Comparison of ENCODE assay signal across 10 mouse cellular contexts in genomic region chr11:118269827-118270226, GRCm38 (mm10). TPM values are rescaled to one million over a fixed set of nuclear protein-coding genes. Genes with fewer than 3 reads are reported as not detected.
DNase-seq lines count a peak whose midpoint lies in the region; ATAC-seq lines count a peak whose summit lies in the region.
"Had no signal": no experiment of that assay in that cellular context is flagged by ENCODE, and none has a peak within 500 bp of the region (broad histone marks: within the 10 kb centered on the region; RNA-seq: fewer than 3 reads in every experiment).

No protein-coding gene starts in this region.

- H3K4me3 ChIP-seq in intestine, embryonic 14.5 days (ENCODE audit: low read depth, low read length): no peak overlapping the region
- no peak overlapping the region for H3K4me3 ChIP-seq in intestine, embryonic 15.5 days (replicated peaks)
- no peak overlapping the region for H3K4me3 ChIP-seq in forebrain, embryonic 12.5 days (replicated peaks)
- H3K4me3 ChIP-seq: midbrain, embryonic 12.5 days had no signal

- no peak for ATAC-seq in intestine, embryonic 14.5 days (replicated peaks; ENCODE audit: low FRiP score, low TSS enrichment, low read depth)
- no peak for ATAC-seq in intestine, embryonic 15.5 days
- no peak for ATAC-seq in forebrain, embryonic 12.5 days (ENCODE audit: low FRiP score)

- 92% methylated on average over 3 of the region's 3 CpGs for WGBS in intestine, embryonic 14.5 days
- WGBS in intestine, embryonic 15.5 days: 89% methylated on average over 3 of the region's 3 CpGs
- 92% methylated on average over 3 of the region's 3 CpGs for WGBS in forebrain, embryonic 12.5 days

- DNase-seq in intestine, embryonic 14.5 days (ENCODE audit: low spot score): peak; percentile 58
- DNase-seq in thymus, postnatal 10 days (ENCODE audit: low spot score in 2 of 2): peak; percentile 48 to 54
- DNase-seq in thymus, adult 18-20 months: no peak
- DNase-seq in embryo, embryonic 11 days: peak; percentile 25
- DNase-seq in neural tube, embryonic 10.5 days (ENCODE audit: extremely low spot score, low spot score): no peak
- DNase-seq in MN1 (ENCODE audit: low spot score): no peak

- no peak overlapping the region for H3K4me2 ChIP-seq in intestine, embryonic 14.5 days (ENCODE audit: low read length)
- H3K4me2 ChIP-seq in intestine, embryonic 15.5 days (replicated peaks): no peak overlapping the region
- no peak overlapping the region for H3K4me2 ChIP-seq in forebrain, embryonic 12.5 days
- H3K4me2 ChIP-seq: heart, embryonic 11.5 days; midbrain, embryonic 12.5 days had no signal

- peaks cover 98% of the 10 kb centered on the region for H3K36me3 ChIP-seq in intestine, embryonic 14.5 days (ENCODE audit: control insufficient read depth, insufficient read depth, low read length)
- H3K36me3 ChIP-seq in intestine, embryonic 15.5 days: peaks cover 67% of the 10 kb centered on the region
- H3K36me3 ChIP-seq in forebrain, embryonic 12.5 days (replicated peaks): peaks cover 95% of the 10 kb centered on the region

- no peaks in the 10 kb centered on the region for H3K4me1 ChIP-seq in intestine, embryonic 14.5 days (replicated peaks; ENCODE audit: control insufficient read depth, insufficient read depth, low read length)
- no peaks in the 10 kb centered on the region for H3K4me1 ChIP-seq in intestine, embryonic 15.5 days (replicated peaks)
- H3K4me1 ChIP-seq in forebrain, embryonic 12.5 days: no peaks in the 10 kb centered on the region
- H3K4me1 ChIP-seq: midbrain, embryonic 12.5 days had no signal

- no peaks in the 10 kb centered on the region for H3K27me3 ChIP-seq in intestine, embryonic 14.5 days (replicated peaks; ENCODE audit: control insufficient read depth, insufficient read depth, low read length)
- no peaks in the 10 kb centered on the region for H3K27me3 ChIP-seq in intestine, embryonic 15.5 days (replicated peaks)
- H3K27me3 ChIP-seq in forebrain, embryonic 12.5 days: no peaks in the 10 kb centered on the region
- H3K27me3 ChIP-seq: midbrain, embryonic 12.5 days had no signal

- no peak overlapping the region for H3K27ac ChIP-seq in intestine, embryonic 14.5 days (ENCODE audit: low read depth)
- no peak overlapping the region for H3K27ac ChIP-seq in intestine, embryonic 15.5 days
- no peak overlapping the region for H3K27ac ChIP-seq in forebrain, embryonic 12.5 days
- H3K27ac ChIP-seq: midbrain, embryonic 12.5 days had no signal

- no peak overlapping the region for H3K9ac ChIP-seq in intestine, embryonic 14.5 days (ENCODE audit: low read length)
- H3K9ac ChIP-seq in intestine, embryonic 15.5 days: no peak overlapping the region
- H3K9ac ChIP-seq in forebrain, embryonic 12.5 days: no peak overlapping the region
- H3K9ac ChIP-seq: midbrain, embryonic 12.5 days had no signal

- H3K9me3 ChIP-seq in intestine, embryonic 14.5 days (ENCODE audit: control insufficient read depth, low read length): no peaks in the 10 kb centered on the region
- no peaks in the 10 kb centered on the region for H3K9me3 ChIP-seq in intestine, embryonic 15.5 days
- no peaks in the 10 kb centered on the region for H3K9me3 ChIP-seq in forebrain, embryonic 12.5 days
- H3K9me3 ChIP-seq: midbrain, embryonic 12.5 days had no signal

RNA-seq across cellular contexts. Expression of gene Usp36, which starts 20.2 kb away (rescaled TPM):
- polyA plus RNA-seq in intestine, embryonic 14.5 days (2014; fragmentation: Nextera tagmentation; extraction: Ambion mirVana): 18.1 and 18.8 TPM in 2 replicates
- 16.8 and 19.7 TPM in 2 replicates for polyA plus RNA-seq in intestine, embryonic 15.5 days (2015; fragmentation: Nextera tagmentation; extraction: Ambion mirVana)
- 17.1 and 19.6 TPM in 2 replicates for polyA plus RNA-seq in forebrain, embryonic 12.5 days (2016; fragmentation: Nextera tagmentation; extraction: Ambion mirVana)

RNA-seq across cellular contexts. Expression of gene Cyth1, which starts 21.4 kb away (rescaled TPM):
- 8.3 and 9.3 TPM in 2 replicates for polyA plus RNA-seq in intestine, embryonic 14.5 days (2014; fragmentation: Nextera tagmentation; extraction: Ambion mirVana)
- 11.6 and 12.1 TPM in 2 replicates for polyA plus RNA-seq in intestine, embryonic 15.5 days (2015; fragmentation: Nextera tagmentation; extraction: Ambion mirVana)
- polyA plus RNA-seq in forebrain, embryonic 12.5 days (2016; fragmentation: Nextera tagmentation; extraction: Ambion mirVana): 24.0 and 24.9 TPM in 2 replicates

Comparison
In these comparisons a context has a peak if more than half of its experiments do, and no peak if none do; other contexts are left out.
1. DNase-seq: peak in intestine, embryonic 14.5 days (single experiment), thymus, postnatal 10 days (2 of 2) and embryo, embryonic 11 days (single experiment); none in thymus, adult 18-20 months (0 of 2), neural tube, embryonic 10.5 days (single experiment) and MN1 (single experiment).